Mouse (Mus musculus): ENCODE measurements around the gene Trim37. TPM values are rescaled to one million over a fixed set of nuclear protein-coding genes. Genes with fewer than 3 reads are reported as not detected.

The Trim37 gene
- total RNA-seq, 2 experiments from 2014 or later: 42.6 to 53.4 TPM

GRCm38 (mm10) chr11:87268803-87269202 is 141.9 kb downstream of the Trim37 start:
- ATAC-seq (replicated peaks; ENCODE audit: poor library complexity): peak; percentile 50; the same call in 1 of the 2 replicates

Other genes starting within 250 kb of the Trim37 start
- 6.8 and 8.6 TPM in 2 replicates for gene Ypel2, start 133.4 kb upstream of the Trim37 start, total RNA-seq (2015)
- 5.8 and 6.2 TPM in 2 replicates for gene Ypel2, start 133.4 kb upstream of the Trim37 start, total RNA-seq (2017)
- gene Gdpd1, start 53.0 kb upstream of the Trim37 start, total RNA-seq (2015): 1.5 and 2.0 TPM in 2 replicates
- gene Gdpd1, start 53.0 kb upstream of the Trim37 start, total RNA-seq (2017): 1.5 and 2.5 TPM in 2 replicates
- 18.8 and 21.2 TPM in 2 replicates for gene Smg8, start 40.3 kb upstream of the Trim37 start, total RNA-seq (2015)
- gene Smg8, start 40.3 kb upstream of the Trim37 start, total RNA-seq (2017): 27.1 and 27.9 TPM in 2 replicates
- 41.1 and 47.6 TPM in 2 replicates for gene Prr11, start 18.4 kb upstream of the Trim37 start, total RNA-seq (2015)
- gene Prr11, start 18.4 kb upstream of the Trim37 start, total RNA-seq (2017): 9.5 and 11.3 TPM in 2 replicates
- 34.1 and 34.5 TPM in 2 replicates for gene Ska2, start 17.8 kb upstream of the Trim37 start, total RNA-seq (2015)
- 25.3 and 35.4 TPM in 2 replicates for gene Ska2, start 17.8 kb upstream of the Trim37 start, total RNA-seq (2017)
- 0.76 and 0.91 TPM in 2 replicates for gene Ppm1e, start 231.9 kb downstream of the Trim37 start, total RNA-seq (2015)
- 0.87 and 2.6 TPM in 2 replicates for gene Ppm1e, start 231.9 kb downstream of the Trim37 start, total RNA-seq (2017)

All from megakaryocyte progenitor cell, adult 5-6 weeks (primary cell).